11 mouse cellular contexts compared by ENCODE assay signal in the genomic region with DNA sequence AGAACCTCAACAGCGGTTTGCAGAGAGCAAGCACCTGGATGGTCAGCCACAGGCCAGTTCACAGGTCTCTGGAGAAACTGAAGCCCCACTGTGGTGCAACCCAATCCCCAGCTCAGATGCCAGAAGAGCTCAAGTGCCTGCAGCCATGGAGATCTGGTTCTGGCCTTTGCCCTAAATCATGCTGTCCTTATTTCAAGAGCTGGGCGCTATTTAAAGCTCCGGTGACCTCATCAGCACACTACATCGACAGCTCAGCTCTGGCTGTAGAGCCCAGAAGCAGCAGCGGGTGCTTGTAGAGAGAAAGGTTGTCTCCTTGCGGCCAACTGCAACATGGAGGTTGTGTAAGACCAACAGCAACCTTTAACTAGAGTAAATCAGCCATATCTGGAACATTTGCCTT. TPM values are rescaled to one million over a fixed set of nuclear protein-coding genes. Genes with fewer than 3 reads are reported as not detected.
DNase-seq lines count a peak whose midpoint lies in the region; ATAC-seq and TF ChIP-seq lines count a peak whose summit lies in the region.
"Had no signal": no experiment of that assay in that cellular context is flagged by ENCODE, and none has a peak within 500 bp of the region (broad histone marks: within the 10 kb centered on the region; RNA-seq: fewer than 3 reads in every experiment).

No protein-coding gene starts in this region.

- no peak for TF ChIP-seq CTCF in intestine, postnatal 0 days (IDR thresholded peaks at IDR 0.05; ENCODE audit: low read depth)

- H3K27me3 ChIP-seq in intestine, postnatal 0 days (replicated peaks; ENCODE audit: control insufficient read depth, insufficient read depth, low read length) = no peaks in the 10 kb centered on the region
- H3K27me3 ChIP-seq in intestine, embryonic 16.5 days (replicated peaks; ENCODE audit: control insufficient read depth, insufficient read depth, low read length) = no peaks in the 10 kb centered on the region
- H3K27me3 ChIP-seq in heart, embryonic 13.5 days (replicated peaks) = no peaks in the 10 kb centered on the region
- no peaks in the 10 kb centered on the region for H3K27me3 ChIP-seq in midbrain, embryonic 14.5 days (ENCODE audit: control insufficient read depth, insufficient read depth, low read length)
- H3K27me3 ChIP-seq: CH12.LX; intestine, embryonic 15.5 days had no signal

- H3K4me3 ChIP-seq in intestine, postnatal 0 days (ENCODE audit: low read depth, low read length) = no peak overlapping the region
- no peak overlapping the region for H3K4me3 ChIP-seq in intestine, embryonic 16.5 days (ENCODE audit: low read length)
- H3K4me3 ChIP-seq in heart, embryonic 13.5 days = no peak overlapping the region
- no peak overlapping the region for H3K4me3 ChIP-seq in midbrain, embryonic 14.5 days (replicated peaks; ENCODE audit: low read depth, low read length)
- H3K4me3 ChIP-seq: intestine, embryonic 15.5 days had no signal

- H3K4me1 ChIP-seq in intestine, postnatal 0 days (replicated peaks; ENCODE audit: control insufficient read depth, insufficient read depth, low read length) = no peaks in the 10 kb centered on the region
- peaks cover 8% of the 10 kb centered on the region; the same call in 1 of the 2 replicates for H3K4me1 ChIP-seq in intestine, embryonic 16.5 days (ENCODE audit: control insufficient read depth, insufficient read depth, low read length)
- peaks cover 62% of the 10 kb centered on the region for H3K4me1 ChIP-seq in heart, embryonic 13.5 days
- H3K4me1 ChIP-seq in midbrain, embryonic 14.5 days (ENCODE audit: control insufficient read depth, insufficient read depth, low read length) = no peaks in the 10 kb centered on the region

- DNase-seq in cerebellum, adult 18-20 months = peak; percentile 58 to 71
- DNase-seq in lung, postnatal 14 days = peak; percentile 55
- no peak for DNase-seq in embryo, embryonic 10 days (ENCODE audit: low spot score)
- DNase-seq in midbrain, embryonic 14.5 days = no peak
- DNase-seq in testis, postnatal 10 days (ENCODE audit: low spot score) = no peak
- DNase-seq: thymus, postnatal 14 days had no signal

- WGBS in intestine, postnatal 0 days = 62% methylated on average over 6 of the region's 6 CpGs
- WGBS in intestine, embryonic 16.5 days = 78% methylated on average over 6 of the region's 6 CpGs
- WGBS in heart, embryonic 13.5 days = 38% methylated on average over 6 of the region's 6 CpGs
- WGBS in midbrain, embryonic 14.5 days = 91% methylated on average over 6 of the region's 6 CpGs

- ATAC-seq in intestine, postnatal 0 days = no peak
- ATAC-seq in intestine, embryonic 16.5 days = no peak
- peak; percentile 66; the same call in 1 of the 2 replicates for ATAC-seq in heart, embryonic 13.5 days (ENCODE audit: extremely low read depth, insufficient number of reproducible peaks, low FRiP score, low TSS enrichment)
- no peak for ATAC-seq in midbrain, embryonic 14.5 days (ENCODE audit: low FRiP score, low TSS enrichment)
- ATAC-seq: intestine, embryonic 15.5 days had no signal

- peaks cover 40% of the 10 kb centered on the region for H3K36me3 ChIP-seq in intestine, postnatal 0 days (ENCODE audit: control insufficient read depth, insufficient read depth)
- H3K36me3 ChIP-seq in intestine, embryonic 16.5 days (ENCODE audit: control insufficient read depth, insufficient read depth, low read length) = peaks cover 14% of the 10 kb centered on the region
- peaks cover 83% of the 10 kb centered on the region for H3K36me3 ChIP-seq in heart, embryonic 13.5 days
- peaks cover 80% of the 10 kb centered on the region for H3K36me3 ChIP-seq in midbrain, embryonic 14.5 days (ENCODE audit: control insufficient read depth, insufficient read depth, low read length)

- no peaks in the 10 kb centered on the region for H3K9me3 ChIP-seq in intestine, postnatal 0 days (ENCODE audit: control insufficient read depth)
- no peaks in the 10 kb centered on the region; the same call in 1 of the 2 replicates for H3K9me3 ChIP-seq in intestine, embryonic 16.5 days (ENCODE audit: control insufficient read depth, low read length)
- H3K9me3 ChIP-seq in heart, embryonic 13.5 days = no peaks in the 10 kb centered on the region
- H3K9me3 ChIP-seq in midbrain, embryonic 14.5 days (ENCODE audit: control insufficient read depth, low read length) = no peaks in the 10 kb centered on the region
- H3K9me3 ChIP-seq: intestine, embryonic 15.5 days had no signal

- peak overlapping the region; percentile 15; the same call in 1 of the 2 replicates for H3K27ac ChIP-seq in intestine, postnatal 0 days (ENCODE audit: low read depth, low read length)
- H3K27ac ChIP-seq in intestine, embryonic 16.5 days (ENCODE audit: low read length) = no peak overlapping the region
- H3K27ac ChIP-seq in heart, embryonic 13.5 days (replicated peaks) = peak overlapping the region; percentile 98
- H3K27ac ChIP-seq in midbrain, embryonic 14.5 days (replicated peaks; ENCODE audit: low read depth, low read length) = no peak overlapping the region
- H3K27ac ChIP-seq: intestine, embryonic 15.5 days had no signal

- H3K4me2 ChIP-seq in intestine, postnatal 0 days (replicated peaks; ENCODE audit: low read depth) = no peak overlapping the region
- H3K4me2 ChIP-seq in intestine, embryonic 16.5 days (ENCODE audit: low read depth, low read length) = no peak overlapping the region
- peak overlapping the region; percentile 54 for H3K4me2 ChIP-seq in heart, embryonic 13.5 days
- no peak overlapping the region for H3K4me2 ChIP-seq in midbrain, embryonic 14.5 days (ENCODE audit: low read length)
- H3K4me2 ChIP-seq: intestine, embryonic 15.5 days had no signal

- H3K9ac ChIP-seq in intestine, postnatal 0 days (ENCODE audit: low read depth, low read length) = no peak overlapping the region
- no peak overlapping the region for H3K9ac ChIP-seq in intestine, embryonic 16.5 days (ENCODE audit: low read depth, low read length)
- peak overlapping the region; percentile 50; the same call in 1 of the 2 replicates for H3K9ac ChIP-seq in heart, embryonic 13.5 days
- no peak overlapping the region for H3K9ac ChIP-seq in midbrain, embryonic 14.5 days (replicated peaks; ENCODE audit: low read length)
- H3K9ac ChIP-seq: intestine, embryonic 15.5 days had no signal

RNA-seq across cellular contexts. Expression of gene Ywhag, which starts 20.3 kb away (rescaled TPM):
- 57.1 and 61.8 TPM in 2 replicates for polyA plus RNA-seq in intestine, postnatal 0 days (2015; fragmentation: Nextera tagmentation; extraction: Ambion mirVana)
- 137 and 144 TPM in 2 replicates for polyA plus RNA-seq in intestine, embryonic 16.5 days (2015; fragmentation: Nextera tagmentation; extraction: Ambion mirVana)
- 157 and 163 TPM in 2 replicates for polyA plus RNA-seq in heart, embryonic 13.5 days (2015; fragmentation: Nextera tagmentation; extraction: Ambion mirVana)
- 420 and 582 TPM in 2 replicates for polyA plus RNA-seq in midbrain, embryonic 14.5 days (2014; fragmentation: Nextera tagmentation; extraction: Ambion mirVana)

RNA-seq across cellular contexts. Expression of gene Hspb1, which starts 26.4 kb away (rescaled TPM):
- 107 and 120 TPM in 2 replicates for polyA plus RNA-seq in intestine, postnatal 0 days (2015; fragmentation: Nextera tagmentation; extraction: Ambion mirVana)
- polyA plus RNA-seq in intestine, embryonic 16.5 days (2015; fragmentation: Nextera tagmentation; extraction: Ambion mirVana) = 112 and 114 TPM in 2 replicates
- 863 and 944 TPM in 2 replicates for polyA plus RNA-seq in heart, embryonic 13.5 days (2015; fragmentation: Nextera tagmentation; extraction: Ambion mirVana)
- 5.5 and 6.4 TPM in 2 replicates for polyA plus RNA-seq in midbrain, embryonic 14.5 days (2014; fragmentation: Nextera tagmentation; extraction: Ambion mirVana)

Comparison
In these comparisons a context has a peak if more than half of its experiments do, and no peak if none do; other contexts are left out.
1. H3K27ac ChIP-seq: peak in intestine, postnatal 0 days (single experiment) and heart, embryonic 13.5 days (single experiment); none in intestine, embryonic 16.5 days (single experiment) and midbrain, embryonic 14.5 days (single experiment).
2. DNase-seq: peak in cerebellum, adult 18-20 months (2 of 2) and lung, postnatal 14 days (single experiment); none in embryo, embryonic 10 days (single experiment), midbrain, embryonic 14.5 days (single experiment) and testis, postnatal 10 days (single experiment).
3. RNA of gene Hspb1, which starts 26.4 kb away (polyA plus RNA-seq): 863 to 944 TPM in heart, embryonic 13.5 days, 112 to 114 TPM in intestine, embryonic 16.5 days and 107 to 120 TPM in intestine, postnatal 0 days; 5.5 to 6.4 TPM in midbrain, embryonic 14.5 days; every median in the first group is over 10 times any median in the second.